Mouse (Mus musculus) lung, postnatal 0 days (tissue): ENCODE data around the gene Srp9. TPM values are rescaled to one million over a fixed set of nuclear protein-coding genes. Genes with fewer than 3 reads are reported as not detected.

Experiments
- ATAC-seq: fragments of 200-750 bp; cut with Nextera tagmentation; 2 replicates; pipeline ENCODE4 v1.8.0; 2017; ENCODE audit warnings: moderate library complexity
- DNase-seq: peaks from one replicate; pipeline ENCODE4 v3.0.0-alpha.2; 2016; ENCODE audit warnings: low spot score
- H3K27ac ChIP-seq: fragments of 300-500 bp; sonication (generic); 2 replicates; pipeline ENCODE4 v1.5.1; 2014; ENCODE audit warnings: antibody characterized with exemption, mild to moderate bottlenecking, low read length, mixed read lengths
- H3K27me3 ChIP-seq: fragments of 300-500 bp; sonication (generic); replicated peaks from 2 replicates; pipeline ENCODE4 v1.6.1; 2014; ENCODE audit warnings: low read length, mixed read lengths; ENCODE audit not compliant: insufficient read depth
- H3K36me3 ChIP-seq: fragments of 300-500 bp; sonication (generic); 2 replicates; pipeline ENCODE4 v1.6.1; 2014; ENCODE audit warnings: low read length, mixed read lengths; ENCODE audit not compliant: insufficient read depth
- H3K4me1 ChIP-seq: fragments of 300-500 bp; sonication (generic); 2 replicates; pipeline ENCODE4 v1.6.1; 2014; ENCODE audit warnings: antibody characterized with exemption, low read depth, low read length, mixed read lengths; ENCODE audit not compliant: insufficient read depth
- H3K4me2 ChIP-seq: fragments of 300-500 bp; sonication (generic); replicated peaks from 2 replicates; pipeline ENCODE4 v1.6.1; 2014; ENCODE audit warnings: low read depth, mild to moderate bottlenecking, low read length, moderate library complexity, mixed read lengths
- H3K4me3 ChIP-seq: fragments of 300-500 bp; sonication (generic); 2 replicates; pipeline ENCODE4 v1.5.1; 2014; ENCODE audit warnings: low read depth, low read length
- H3K9ac ChIP-seq: fragments of 300-500 bp; sonication (generic); replicated peaks from 2 replicates; pipeline ENCODE4 v1.6.1; 2014; ENCODE audit warnings: low read depth, mild to moderate bottlenecking
- H3K9me3 ChIP-seq: fragments of 300-500 bp; sonication (generic); 2 replicates; pipeline ENCODE4 v1.6.1; 2016; ENCODE audit warnings: low read length, mixed read lengths
- CTCF ChIP-seq: IDR thresholded peaks from 2 replicates; pipeline ENCODE4 v1.5.1; 2016; ENCODE audit warnings: antibody characterized with exemption, mild to moderate bottlenecking
- EP300 ChIP-seq: IDR thresholded peaks from 2 replicates; pipeline ENCODE4 v1.6.1; 2016; ENCODE audit warnings: antibody characterized with exemption, mild to moderate bottlenecking, control low read depth
- WGBS: fragments of 180-500 bp; shearing (Covaris S2); extraction: QIAGEN DNeasy Blood & Tissue Kit; methylation state at CpG from one replicate; pipeline ENCODE4 v1.1.7; 2014; 5-methylcytosine and 5-hydroxymethylcytosine counted together
- polyA plus RNA-seq: library from polyadenylated mRNA; unstranded; fragments of >200 nt; fragmentation: Nextera tagmentation; extraction: Ambion mirVana; gene quantifications from 2 replicates; pipeline ENCODE4 v1.2.1, GENCODE M21; 2015

Srp9 gene
- polyA plus RNA-seq, 1 experiment from 2014 or later = 146 TPM

- Histone ChIP-seq H3K4me2 (no peak overlapping the region), H3K4me3 (no peak overlapping the region), H3K9ac (no peak overlapping the region), H3K27me3 (no peaks in the 10 kb centered on the region), H3K27ac (no peak overlapping the region), H3K36me3 (no peaks in the 10 kb centered on the region), H3K4me1 (no peaks in the 10 kb centered on the region), H3K9me3 (no peaks in the 10 kb centered on the region)
- TF ChIP-seq CTCF (no peak), EP300 (no peak)
- 77% methylated on average over 5 of the region's 5 CpGs for WGBS
- no peak for DNase-seq
- no peak for ATAC-seq
Observed at GRCm38 (mm10) chr1:182181456-182182305, 57.1 kb downstream of the Srp9 start.

Other genes starting within 250 kb of the Srp9 start
- 8.9 and 10.6 TPM in 2 replicates for gene Enah, start 104.7 kb upstream of the Srp9 start, polyA plus RNA-seq
- not detected in 2 replicates for gene Vmn1r1, start 39.7 kb downstream of the Srp9 start, polyA plus RNA-seq
- gene Degs1, start 158.1 kb downstream of the Srp9 start, polyA plus RNA-seq = 194 and 219 TPM in 2 replicates
- gene Fbxo28, start 216.9 kb downstream of the Srp9 start, polyA plus RNA-seq = 9.8 and 12.5 TPM in 2 replicates